Mouse (Mus musculus): ENCODE results near the gene Aldh5a1. TPM values are rescaled to one million over a fixed set of nuclear protein-coding genes. Genes with fewer than 3 reads are reported as not detected.
"Not testable (repeated sequence)": the region's sequence is repeated elsewhere in the genome, so short reads cannot be mapped to it uniquely, and the experiment has no call there.

Aldh5a1 gene
- polyA plus RNA-seq (2016; fragmentation: Nextera tagmentation; extraction: Ambion mirVana), result 10.6 and 10.9 TPM in 2 replicates

- Histone ChIP-seq H3K36me3 (replicated peaks) (no peaks in the 10 kb centered on the region), H3K9ac (peak within 1 kb of the TSS; percentile 88), H3K4me3 (replicated peaks) (peak within 1 kb of the TSS; percentile 91), H3K27me3 (no peaks in the 10 kb centered on the region), H3K4me1 (peaks cover 12% of the 10 kb centered on the region), H3K4me2 (peak within 1 kb of the TSS; percentile 85), H3K9me3 (no peaks in the 10 kb centered on the region), H3K27ac (peak within 1 kb of the TSS; percentile 69)
- peak; percentile 90 for ATAC-seq (ENCODE audit: low FRiP score)
- under 1% methylated on average over 69 of the region's 75 CpGs for WGBS
Measured at GRCm38 (mm10) chr13:24937108-24937838, at the start of gene Aldh5a1. TSS of gene Aldh5a1 (minus strand) at chr13:24937661.

- H3K4me3 ChIP-seq (replicated peaks), result no peak overlapping the region
- H3K4me1 ChIP-seq, result peaks cover 3% of the 10 kb centered on the region; the same call in 1 of the 2 replicates
- WGBS, result 27% methylated on average over 2 of the region's 2 CpGs
- H3K4me2 ChIP-seq, result no peak overlapping the region
- no peaks in the 10 kb centered on the region for H3K27me3 ChIP-seq
- H3K9me3 ChIP-seq, result no peaks in the 10 kb centered on the region
- no peak overlapping the region for H3K9ac ChIP-seq
- H3K36me3 ChIP-seq (replicated peaks), result peaks cover 11% of the 10 kb centered on the region
- no peak for ATAC-seq (ENCODE audit: low FRiP score)
- H3K27ac ChIP-seq, result no peak overlapping the region
Measured at GRCm38 (mm10) chr13:24985435-24985834, 48.0 kb upstream of the Aldh5a1 start.

- Histone ChIP-seq H3K4me1 (peaks cover 3% of the 10 kb centered on the region; the same call in 1 of the 2 replicates), H3K9me3 (no peaks in the 10 kb centered on the region), H3K9ac (no peak overlapping the region), H3K27me3 (no peaks in the 10 kb centered on the region), H3K4me3 (replicated peaks) (no peak overlapping the region), H3K4me2 (no peak overlapping the region), H3K36me3 (replicated peaks) (no peaks in the 10 kb centered on the region), H3K27ac (no peak overlapping the region)
- 92% methylated on average over 6 of the region's 6 CpGs for WGBS
- ATAC-seq (ENCODE audit: low FRiP score), result no peak
Measured at GRCm38 (mm10) chr13:24981031-24981430, 43.6 kb upstream of the Aldh5a1 start.

- Histone ChIP-seq H3K27ac (no peak overlapping the region), H3K27me3 (no peaks in the 10 kb centered on the region), H3K9ac (no peak overlapping the region), H3K4me3 (replicated peaks) (no peak overlapping the region), H3K36me3 (replicated peaks) (no peaks in the 10 kb centered on the region), H3K4me2 (no peak overlapping the region), H3K9me3 (no peaks in the 10 kb centered on the region), H3K4me1 (no peaks in the 10 kb centered on the region)
- no peak for ATAC-seq (ENCODE audit: low FRiP score)
- 87% methylated on average over 5 of the region's 5 CpGs for WGBS
Measured at GRCm38 (mm10) chr13:24977820-24978342, 40.4 kb upstream of the Aldh5a1 start.

GRCm38 (mm10) chr13:24976384-24976783 is 38.9 kb upstream of the Aldh5a1 start:
- Histone ChIP-seq H3K9me3 (no peaks in the 10 kb centered on the region), H3K4me2 (no peak overlapping the region), H3K27ac (no peak overlapping the region), H3K4me1 (no peaks in the 10 kb centered on the region), H3K4me3 (replicated peaks) (no peak overlapping the region), H3K27me3 (no peaks in the 10 kb centered on the region), H3K9ac (no peak overlapping the region), H3K36me3 (replicated peaks) (no peaks in the 10 kb centered on the region)
- 71% methylated on average over 4 of the region's 4 CpGs for WGBS
- ATAC-seq (ENCODE audit: low FRiP score), result peak; percentile 49; the same call in 1 of the 2 replicates

- not testable (repeated sequence) for H3K27me3 ChIP-seq; H3K9ac ChIP-seq; ATAC-seq (ENCODE audit: low FRiP score); H3K9me3 ChIP-seq; H3K4me1 ChIP-seq; H3K4me2 ChIP-seq; H3K4me3 ChIP-seq (replicated peaks); H3K36me3 ChIP-seq (replicated peaks); H3K27ac ChIP-seq
- whole genome bisulfite sequencing, result 89% methylated on average over 3 of the region's 3 CpGs
Measured at GRCm38 (mm10) chr13:24971776-24972175, 34.3 kb upstream of the Aldh5a1 start.

- peak overlapping the region; percentile 22; the same call in 1 of the 2 replicates for H3K4me3 ChIP-seq (replicated peaks)
- no peak overlapping the region for H3K27ac ChIP-seq
- ATAC-seq (ENCODE audit: low FRiP score), result no peak
- no peak overlapping the region for H3K9ac ChIP-seq
- H3K36me3 ChIP-seq (replicated peaks), result no peaks in the 10 kb centered on the region
- no peaks in the 10 kb centered on the region for H3K9me3 ChIP-seq
- 42% methylated on average over 5 of the region's 5 CpGs for WGBS
- 0 out of 2 replicates have a peak, but pooled peaks cover 8% of the 10 kb centered on the region for H3K4me1 ChIP-seq
- H3K4me2 ChIP-seq, result peak overlapping the region; percentile 44
- no peaks in the 10 kb centered on the region for H3K27me3 ChIP-seq
Measured at GRCm38 (mm10) chr13:24965846-24966201, 28.4 kb upstream of the Aldh5a1 start.

- Histone ChIP-seq H3K4me2 (peak overlapping the region; percentile 44), H3K36me3 (replicated peaks) (no peaks in the 10 kb centered on the region), H3K27me3 (no peaks in the 10 kb centered on the region), H3K4me1 (0 out of 2 replicates have a peak, but pooled peaks cover 8% of the 10 kb centered on the region), H3K9ac (no peak overlapping the region), H3K4me3 (replicated peaks) (peak overlapping the region; percentile 22; the same call in 1 of the 2 replicates), H3K27ac (no peak overlapping the region), H3K9me3 (no peaks in the 10 kb centered on the region)
- WGBS, result 22% methylated on average over 15 of the region's 15 CpGs
- no peak for ATAC-seq (ENCODE audit: low FRiP score)
Measured at GRCm38 (mm10) chr13:24965130-24965845, 27.8 kb upstream of the Aldh5a1 start.

GRCm38 (mm10) chr13:24962119-24962518 is 24.7 kb upstream of the Aldh5a1 start:
- H3K27me3 ChIP-seq, result no peaks in the 10 kb centered on the region
- H3K9ac ChIP-seq, result no peak overlapping the region
- H3K27ac ChIP-seq, result no peak overlapping the region
- H3K4me1 ChIP-seq, result 0 out of 2 replicates have a peak, but pooled peaks cover 8% of the 10 kb centered on the region
- H3K4me3 ChIP-seq (replicated peaks), result no peak overlapping the region
- no peak overlapping the region for H3K4me2 ChIP-seq
- no peak for ATAC-seq (ENCODE audit: low FRiP score)
- WGBS, result 89% methylated on average over 8 of the region's 8 CpGs
- H3K36me3 ChIP-seq (replicated peaks), result no peaks in the 10 kb centered on the region
- no peaks in the 10 kb centered on the region for H3K9me3 ChIP-seq

GRCm38 (mm10) chr13:24960084-24960483 is 22.6 kb upstream of the Aldh5a1 start:
- no peaks in the 10 kb centered on the region for H3K9me3 ChIP-seq
- WGBS, result 76% methylated on average over 3 of the region's 3 CpGs
- H3K4me1 ChIP-seq, result no peaks in the 10 kb centered on the region
- H3K36me3 ChIP-seq (replicated peaks), result no peaks in the 10 kb centered on the region
- H3K27me3 ChIP-seq, result no peaks in the 10 kb centered on the region
- no peak for ATAC-seq (ENCODE audit: low FRiP score)
- H3K4me3 ChIP-seq (replicated peaks), result no peak overlapping the region
- H3K27ac ChIP-seq, result no peak overlapping the region
- H3K4me2 ChIP-seq, result no peak overlapping the region
- no peak overlapping the region for H3K9ac ChIP-seq

- Histone ChIP-seq H3K9ac (no peak overlapping the region), H3K4me3 (replicated peaks) (no peak overlapping the region), H3K4me2 (no peak overlapping the region), H3K9me3 (no peaks in the 10 kb centered on the region), H3K4me1 (no peaks in the 10 kb centered on the region), H3K36me3 (replicated peaks) (no peaks in the 10 kb centered on the region), H3K27me3 (no peaks in the 10 kb centered on the region), H3K27ac (no peak overlapping the region)
- ATAC-seq (ENCODE audit: low FRiP score), result no peak
- 91% methylated on average over 11 of the region's 11 CpGs for WGBS
Measured at GRCm38 (mm10) chr13:24958671-24959070, 21.2 kb upstream of the Aldh5a1 start.

- H3K27ac ChIP-seq, result no peak overlapping the region
- WGBS, result 25% methylated on average over 10 of the region's 10 CpGs
- no peaks in the 10 kb centered on the region for H3K9me3 ChIP-seq
- no peak for ATAC-seq (ENCODE audit: low FRiP score)
- no peak overlapping the region for H3K9ac ChIP-seq
- no peak overlapping the region for H3K4me3 ChIP-seq (replicated peaks)
- no peaks in the 10 kb centered on the region for H3K4me1 ChIP-seq
- no peaks in the 10 kb centered on the region for H3K27me3 ChIP-seq
- H3K4me2 ChIP-seq, result no peak overlapping the region
- no peaks in the 10 kb centered on the region for H3K36me3 ChIP-seq (replicated peaks)
Measured at GRCm38 (mm10) chr13:24955500-24955899, 18.0 kb upstream of the Aldh5a1 start.

Measured in forebrain, embryonic 12.5 days (tissue).